Mouse (Mus musculus) gonadal fat pad, adult 2 months (tissue): ENCODE results near the gene Tex30. TPM values are rescaled to one million over a fixed set of nuclear protein-coding genes. Genes with fewer than 3 reads are reported as not detected.
"Not testable (repeated sequence)": the region's sequence is repeated elsewhere in the genome, so short reads cannot be mapped to it uniquely, and the experiment has no call there.

ENCODE experiments used
- DNase-seq: peaks from one replicate; pipeline ENCODE4 v3.0.0-alpha.2; 2012; ENCODE audit warnings: low read depth
- polyA plus RNA-seq: library from polyadenylated mRNA; depleted of rRNA; stranded (reverse); fragments of >200 nt; gene quantifications from 2 replicates; pipeline ENCODE4 v1.2.3, GENCODE M21; 2012; rRNA removed

Gene Tex30
- 4.8 and 5.8 TPM in 2 replicates for polyA plus RNA-seq

DNA sequence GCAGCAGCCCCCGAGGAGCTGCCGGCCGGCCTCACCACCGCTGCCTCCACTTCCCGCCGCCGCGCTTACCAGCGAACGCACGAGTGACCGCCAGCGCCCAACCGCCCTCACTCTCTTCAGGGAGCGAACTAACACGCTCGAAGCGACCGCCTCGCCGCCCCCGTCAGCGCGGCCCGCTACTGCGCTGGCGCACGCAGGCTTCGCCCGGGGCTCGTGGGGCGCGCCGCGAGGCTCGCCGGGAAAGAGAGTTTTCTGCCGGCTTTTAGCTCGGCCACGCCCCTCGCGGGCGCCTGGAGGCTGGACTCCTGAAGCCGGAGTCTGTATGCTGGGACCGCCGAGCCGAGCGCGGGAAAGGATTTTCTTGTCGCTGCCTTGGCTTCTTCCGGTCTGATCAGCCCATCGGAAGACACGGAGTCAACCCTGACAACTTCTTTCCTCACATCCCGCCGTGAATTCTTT is at the start of gene Tex30:
TSS of gene Tex30 (minus strand) at position 183 of the 459 bp plus-strand sequence.
- peak; percentile 58 for DNase-seq

DNA sequence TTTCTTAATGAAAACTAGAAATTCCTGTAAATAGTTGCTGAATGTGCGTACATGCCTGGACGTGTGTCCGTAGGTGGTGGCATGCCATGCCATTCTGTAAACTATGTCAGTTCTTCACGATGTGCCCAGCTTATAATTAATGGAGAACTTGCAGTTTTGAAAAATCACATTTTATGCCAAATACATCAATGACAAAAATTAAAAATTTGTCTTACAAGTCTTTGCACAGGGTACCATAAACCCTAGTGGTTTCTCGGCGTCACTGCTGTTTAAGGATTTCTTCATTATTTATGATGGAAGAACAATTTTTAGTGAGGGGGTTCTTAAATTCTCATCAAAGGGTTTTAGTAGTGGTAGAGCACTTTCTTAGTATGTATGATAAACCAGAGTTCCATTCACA is 46.5 kb upstream of the Tex30 start:
- DNase-seq = no peak

DNA sequence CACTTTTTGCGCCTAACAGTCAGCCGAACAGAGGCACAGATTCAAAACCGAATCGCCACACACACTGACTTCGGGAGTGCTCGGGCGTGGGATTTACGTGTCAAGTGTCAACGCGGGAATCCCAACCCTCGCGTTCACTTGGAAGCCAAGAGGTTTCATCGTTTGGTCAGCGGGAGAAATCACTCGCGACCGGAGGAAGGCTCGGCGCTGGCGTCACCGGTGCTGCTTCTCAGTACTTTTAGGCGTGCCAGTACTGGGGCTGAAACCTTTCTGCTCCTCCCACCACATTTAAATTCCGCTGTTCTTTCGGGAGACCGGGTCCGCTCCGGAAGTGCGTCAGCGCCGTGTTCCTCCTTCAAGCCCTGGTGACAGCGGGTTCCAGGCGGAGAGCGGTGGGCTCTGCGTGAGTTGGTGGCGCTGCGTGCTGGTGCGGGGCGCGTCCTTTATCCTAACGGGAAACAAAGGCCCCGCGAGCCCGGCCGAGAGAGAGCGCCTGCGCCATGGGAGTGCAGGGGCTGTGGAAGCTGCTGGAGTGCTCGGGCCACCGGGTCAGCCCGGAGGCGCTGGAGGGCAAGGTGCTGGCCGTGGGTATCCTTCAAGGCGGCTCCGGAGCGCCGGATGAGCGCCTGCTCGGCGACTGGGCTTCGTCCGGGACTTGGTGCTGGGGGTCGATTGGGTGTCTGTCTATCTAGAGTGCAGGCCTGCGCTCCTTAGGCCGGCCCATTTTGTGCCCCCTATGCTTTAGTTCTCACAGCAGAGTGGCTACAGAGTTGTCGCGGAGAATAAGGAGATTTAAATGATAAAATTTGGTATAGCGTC is 45.5 kb upstream of the Tex30 start, which contains the start of gene Ercc5:
TSS of gene Ercc5 (plus strand) at position 182 of the 819 bp plus-strand sequence.
- DNase-seq = no peak

DNA sequence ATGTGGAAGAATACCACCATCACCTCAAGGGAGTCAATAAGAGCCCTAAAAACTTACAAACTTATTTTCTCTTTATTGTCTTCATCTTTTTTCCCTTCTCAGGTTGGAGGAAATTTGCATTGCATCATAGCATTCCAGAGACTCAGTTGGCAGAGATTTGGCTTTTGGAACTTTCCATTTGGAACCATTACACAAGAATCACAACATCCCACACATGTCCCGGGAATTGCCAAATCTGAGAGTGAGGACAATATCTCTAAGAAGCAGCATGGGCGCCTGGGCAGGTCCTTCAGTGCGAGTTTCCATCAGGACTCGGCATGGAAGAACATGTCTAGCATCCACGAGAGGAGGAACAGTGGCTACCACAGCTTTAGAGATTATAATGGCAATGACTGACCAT is 40.5 kb upstream of the Tex30 start:
- DNase-seq = no peak

DNA sequence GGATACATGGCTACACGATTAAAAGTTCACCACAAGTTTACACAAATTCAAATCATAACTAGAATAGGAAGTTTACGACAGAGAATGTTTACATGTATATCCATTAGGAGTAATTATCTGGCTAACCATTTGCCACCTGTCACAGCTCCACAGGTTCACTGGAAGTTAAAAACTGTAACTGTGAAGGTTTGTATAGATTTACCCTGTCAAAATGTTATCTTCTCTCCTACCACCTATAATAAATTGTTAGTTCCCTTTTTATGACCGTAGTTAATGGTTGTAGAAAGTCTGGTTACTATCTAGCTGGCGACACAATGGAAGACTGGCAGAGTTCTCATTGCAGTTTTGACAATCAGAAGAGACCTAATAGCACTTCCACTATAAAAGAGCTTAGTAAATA is 38.0 kb upstream of the Tex30 start:
- no peak for DNase-seq

DNA sequence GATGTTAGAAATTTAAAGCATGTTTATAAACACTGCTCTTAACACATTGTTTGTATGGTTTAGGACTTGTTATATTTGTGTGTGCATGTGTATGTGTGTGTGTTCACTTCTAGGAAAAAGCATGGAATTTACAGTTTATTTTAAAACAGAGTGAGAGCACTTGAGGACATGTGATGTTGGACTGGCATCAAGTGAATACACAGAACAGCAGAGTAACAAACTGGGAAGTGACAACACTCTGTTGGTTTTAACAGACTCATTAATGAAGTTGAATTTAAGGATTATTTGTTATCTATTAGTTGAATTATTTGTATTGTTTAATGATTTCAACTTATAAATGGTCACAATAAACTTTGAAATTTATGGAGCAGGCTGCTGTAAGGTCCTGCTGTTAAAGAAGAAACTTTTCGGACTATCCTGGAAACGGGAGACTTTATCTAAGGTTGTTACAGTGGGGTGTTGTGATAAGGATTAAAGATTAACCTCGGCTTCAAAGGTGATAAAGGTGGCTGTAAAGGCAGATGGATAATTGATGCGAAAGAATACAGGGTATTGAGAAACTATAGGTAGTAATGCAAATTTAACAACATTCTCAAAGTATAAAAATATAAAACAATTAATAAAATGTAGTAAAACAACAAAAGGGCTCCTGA is 27.8 kb upstream of the Tex30 start:
- DNase-seq = no peak

DNA sequence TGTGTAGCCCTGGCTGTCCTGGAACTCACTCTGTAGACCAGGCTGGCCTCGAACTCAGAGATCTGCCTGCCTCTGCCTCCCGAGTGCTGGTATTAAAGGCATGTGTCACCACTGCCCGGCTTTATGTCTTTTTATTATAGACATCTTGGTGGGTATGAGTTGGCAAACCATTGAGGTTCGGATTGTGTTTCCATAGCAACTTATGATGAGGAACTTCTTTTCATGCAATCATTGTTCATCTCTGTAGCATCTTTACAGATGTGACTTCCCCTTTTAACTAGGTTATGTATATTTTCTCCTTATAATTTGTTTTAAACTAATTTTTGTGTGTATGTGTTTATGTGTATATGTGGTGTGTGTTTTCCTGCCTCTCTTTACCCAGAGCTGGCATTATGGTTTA is 23.3 kb upstream of the Tex30 start:
- DNase-seq = no peak

DNA sequence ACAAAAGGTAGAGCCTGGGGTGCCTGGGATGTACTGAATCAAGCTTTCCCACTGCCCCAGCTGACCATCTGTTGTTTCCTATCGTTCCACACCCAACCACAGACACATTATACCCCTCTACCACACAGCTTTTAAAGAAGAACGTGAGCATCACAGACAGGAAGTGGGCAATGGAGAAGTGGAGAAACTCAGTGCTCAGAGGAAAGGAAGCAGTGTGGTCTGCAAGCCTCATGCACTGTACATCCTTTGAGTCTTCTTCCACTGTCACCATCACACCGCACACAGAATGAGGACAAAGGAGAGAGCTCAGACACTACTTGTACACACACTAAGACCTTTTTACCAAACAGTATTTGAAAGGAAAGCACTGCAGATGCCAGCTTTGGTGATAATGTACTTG is 20.0 kb upstream of the Tex30 start:
- no peak for DNase-seq

DNA sequence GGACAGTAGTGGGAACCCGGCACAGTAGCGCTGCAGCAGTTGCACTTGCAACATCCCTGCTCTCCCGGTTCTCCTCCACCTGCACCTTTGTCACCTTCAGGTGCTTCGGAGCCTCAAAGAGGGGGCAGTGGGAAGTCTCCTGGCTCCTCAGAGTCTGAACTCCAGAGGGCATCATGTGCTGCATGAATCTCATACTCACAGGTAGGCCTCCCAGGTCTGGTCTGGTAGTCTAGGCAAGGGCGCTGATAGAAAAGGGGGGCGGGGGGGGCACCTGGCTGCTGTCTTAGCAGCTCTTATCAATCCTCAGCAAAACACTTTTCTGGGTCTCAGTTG is 17.8 kb upstream of the Tex30 start:
- DNase-seq = no peak

DNA sequence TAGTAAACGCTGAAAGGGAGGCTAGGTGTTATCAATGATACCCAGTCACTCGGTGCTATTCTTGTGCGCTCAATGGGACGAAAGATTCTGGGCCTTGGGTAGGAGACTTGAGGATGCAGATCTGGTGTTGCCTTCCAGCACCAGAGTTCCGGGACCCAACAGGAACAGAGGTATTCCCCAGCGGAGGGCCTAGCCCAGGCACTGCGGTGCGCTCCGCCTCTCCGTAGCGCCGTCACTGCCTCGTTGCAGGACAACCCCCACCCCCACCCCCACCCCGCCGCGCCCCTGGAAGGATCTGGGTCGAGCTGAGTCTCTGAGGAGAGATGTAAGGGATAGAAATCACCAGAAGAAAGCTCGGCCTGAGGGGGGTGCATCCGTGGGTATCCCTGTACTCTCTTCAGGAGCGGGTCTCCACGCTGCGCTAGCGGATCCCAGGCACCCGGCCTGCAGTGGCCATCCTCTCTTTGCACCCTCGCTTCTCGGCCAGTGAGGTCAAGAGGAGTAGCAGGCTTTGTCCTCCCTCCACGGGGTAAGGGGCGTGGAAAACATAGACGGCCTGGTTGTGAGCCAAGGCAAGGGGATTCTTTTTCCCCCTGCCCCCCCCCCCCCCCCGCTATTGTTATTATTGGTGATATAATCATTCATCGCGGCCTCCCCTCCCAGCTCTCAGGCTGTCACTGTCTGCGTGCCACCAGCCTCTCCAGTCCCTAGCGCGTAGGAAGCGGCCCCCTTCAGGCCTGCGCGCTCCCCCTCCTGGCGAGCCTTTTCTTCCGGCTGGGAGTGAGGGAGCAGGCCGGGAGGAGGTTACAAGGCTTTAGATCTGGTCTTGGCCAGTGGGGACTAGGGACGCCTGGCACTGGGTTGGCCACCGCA is 17.2 kb upstream of the Tex30 start:
- no peak for DNase-seq

DNA sequence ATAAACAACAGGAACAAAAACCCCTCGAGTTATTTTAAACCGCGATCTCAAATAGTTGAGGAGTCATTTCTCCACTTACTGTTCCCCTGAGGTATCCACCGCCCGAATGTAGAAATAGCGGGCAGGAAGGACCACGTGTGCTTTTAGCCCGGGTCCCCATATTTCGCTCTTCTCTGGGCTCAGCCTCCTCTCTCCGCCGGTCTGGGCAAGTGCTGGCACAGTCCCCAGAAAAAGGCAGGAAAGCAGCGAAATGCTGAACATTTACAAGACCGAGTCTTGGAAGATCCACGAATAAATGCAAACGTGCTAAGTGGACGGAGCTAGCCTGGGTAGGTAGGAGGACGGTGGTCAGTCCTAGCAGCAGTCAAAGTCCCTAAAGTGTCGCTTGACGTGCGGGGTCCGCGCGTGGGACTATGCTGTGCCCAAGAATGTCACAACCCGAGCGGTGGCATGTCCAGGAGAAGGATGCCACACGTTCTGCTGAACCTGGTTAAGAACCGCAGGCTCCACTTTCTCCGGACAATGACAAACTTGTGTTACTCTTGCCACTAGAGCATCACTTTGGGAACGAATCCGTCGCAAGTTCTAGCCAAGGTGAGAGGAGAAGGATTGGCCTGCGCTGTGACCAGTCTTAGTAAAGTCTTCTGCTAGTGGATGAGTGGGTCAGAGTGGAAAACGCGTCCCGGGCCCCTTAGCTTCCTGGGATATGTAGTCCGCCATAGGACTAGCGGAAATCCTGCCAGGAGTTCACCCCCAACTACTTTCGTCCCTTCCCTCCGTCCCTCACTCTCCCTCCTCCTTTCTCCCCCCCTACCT is 16.2 kb upstream of the Tex30 start, which contains the start of the genes Kdelc1 and Bivm:
TSS of gene Kdelc1 (minus strand) at position 570 of the 816 bp plus-strand sequence.
TSS of gene Bivm (plus strand) at position 719 of the 816 bp plus-strand sequence.
- peak; percentile 75 for DNase-seq

DNA sequence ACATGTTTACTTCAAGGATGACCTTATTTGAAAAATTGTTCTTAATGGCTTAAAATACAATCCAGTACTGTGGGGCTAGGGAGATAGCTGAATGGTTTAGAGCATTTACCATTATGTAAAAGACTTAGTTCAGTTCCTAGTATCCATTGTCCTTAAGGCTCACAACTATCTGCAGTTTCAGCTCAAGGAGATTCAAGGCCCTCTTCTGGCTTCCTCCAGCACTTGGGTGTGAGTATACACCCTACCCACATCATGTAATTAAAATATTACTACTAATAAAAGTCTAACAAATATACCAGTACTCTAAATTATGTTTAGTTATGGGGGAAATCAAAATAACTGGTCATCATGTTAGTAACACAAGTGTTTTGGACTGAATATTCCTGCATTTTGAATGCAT is 15.3 kb upstream of the Tex30 start:
- no peak for DNase-seq

DNA sequence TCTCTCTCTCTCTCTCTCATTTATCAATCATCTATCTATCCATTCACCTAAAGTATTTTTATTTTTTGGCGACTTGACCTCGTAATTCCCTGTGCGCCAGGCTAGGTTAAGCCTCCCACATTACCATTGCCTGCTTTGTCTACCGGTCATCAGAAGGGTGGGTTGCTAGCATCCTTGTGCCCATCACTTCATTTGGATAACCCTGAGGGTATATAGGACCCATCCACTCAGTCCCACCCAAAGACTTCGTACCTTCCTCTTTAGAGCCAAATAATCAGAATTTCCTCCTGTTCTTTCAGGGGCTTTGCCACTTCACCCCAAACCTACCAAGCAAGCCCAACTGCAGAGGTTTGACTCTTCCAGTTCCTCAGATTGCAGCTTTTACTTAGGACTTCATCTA is 698 bp upstream of the Tex30 start:
- no peak for DNase-seq

DNA sequence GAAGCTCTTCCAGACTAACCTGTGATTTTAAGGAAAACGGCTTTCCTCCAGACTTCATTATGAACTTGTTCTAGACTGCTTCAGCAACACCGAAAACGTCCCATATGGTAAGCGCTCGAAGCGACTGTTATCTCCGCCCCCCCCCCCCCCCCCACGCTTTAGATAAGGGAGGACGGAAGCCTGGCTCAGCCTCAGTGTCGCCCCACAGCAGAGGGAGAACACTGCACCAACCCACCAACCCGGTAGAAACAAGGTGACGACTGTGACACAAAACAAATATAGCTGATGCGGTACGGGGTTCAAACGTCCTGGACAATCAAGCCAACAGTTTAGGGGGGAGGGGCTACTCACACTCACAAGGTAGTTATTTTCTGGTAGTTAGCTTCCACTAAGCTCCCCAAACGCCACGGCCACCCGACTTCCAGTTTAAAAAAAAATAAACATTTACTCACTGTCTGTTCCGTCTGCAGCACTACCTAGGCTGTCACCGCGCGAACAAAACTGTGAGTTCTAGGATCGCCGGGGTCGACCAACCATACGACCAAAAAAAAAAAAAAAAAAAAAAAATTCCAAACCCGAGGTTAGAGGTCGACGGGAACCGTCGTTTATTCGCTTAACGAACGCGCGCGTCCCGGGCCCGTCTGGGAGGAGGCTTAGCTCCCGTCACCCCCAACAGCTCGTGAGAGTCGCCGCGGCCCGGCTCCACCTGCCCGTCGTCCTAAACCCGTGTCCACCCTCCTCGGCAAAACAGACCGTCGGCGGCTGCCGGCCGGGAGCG is 604 bp downstream of the Tex30 start:
- no peak for DNase-seq

DNA sequence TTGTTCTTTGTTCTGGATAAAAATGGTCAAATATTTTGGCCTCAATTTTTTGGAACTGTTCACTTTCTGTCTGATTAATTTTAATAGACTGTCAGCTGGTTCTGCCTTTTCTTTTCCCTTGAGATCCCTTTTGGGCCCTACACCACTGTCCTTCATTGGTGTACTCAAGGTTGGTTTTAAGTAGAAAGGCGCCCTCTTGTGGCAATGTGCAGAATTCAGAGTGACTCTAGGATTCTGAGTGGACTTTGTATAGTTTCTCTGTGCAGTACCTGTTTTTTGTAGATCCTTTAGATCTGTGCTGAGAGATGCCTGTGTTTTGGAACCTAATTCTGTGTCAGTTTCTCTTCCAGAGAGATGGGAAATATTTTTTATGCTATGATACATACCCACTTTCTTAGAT is 37.6 kb downstream of the Tex30 start:
- DNase-seq = peak; percentile 12

DNA sequence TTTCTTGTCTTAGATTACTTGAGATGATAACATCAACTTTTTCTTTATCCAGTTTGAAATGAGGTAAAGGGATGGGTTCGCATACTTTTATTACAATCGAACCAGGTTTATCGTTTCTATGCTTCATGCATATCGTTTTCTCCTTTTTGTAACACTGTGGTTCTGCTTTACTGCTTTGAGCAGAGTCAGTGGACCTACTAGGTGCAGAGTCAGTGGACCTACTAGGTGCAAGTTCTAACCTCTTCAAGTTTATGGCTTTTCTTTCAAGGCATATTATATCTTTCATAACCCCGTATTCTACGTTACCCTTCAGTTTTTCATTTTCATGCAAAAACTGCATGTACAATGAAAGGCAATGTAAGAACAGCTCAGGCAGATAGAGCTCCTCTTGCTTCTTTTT is 38.8 kb downstream of the Tex30 start:
- DNase-seq = no peak

DNA sequence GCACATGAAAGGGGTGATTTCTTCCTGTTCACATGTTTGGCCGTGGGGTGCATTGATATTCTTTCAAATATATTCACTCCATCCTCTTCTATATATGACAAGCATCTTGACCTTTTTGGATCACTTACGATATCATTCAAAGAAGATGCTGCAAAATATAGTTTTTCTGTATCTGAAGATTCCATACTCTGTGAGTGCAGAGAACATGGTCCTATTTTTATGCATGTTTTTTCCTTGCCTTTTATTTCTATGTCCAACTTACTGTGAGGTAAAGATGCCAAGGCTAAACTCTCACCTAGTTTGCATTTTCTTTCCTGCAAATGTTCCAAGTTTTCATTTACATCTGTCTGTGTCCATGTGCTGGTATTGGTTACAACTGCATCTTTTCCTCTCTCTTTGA is 40.4 kb downstream of the Tex30 start, which contains the start of gene Gm8251:
TSS of gene Gm8251 (minus strand) at position 101 of the 400 bp plus-strand sequence.
- DNase-seq = no peak

DNA sequence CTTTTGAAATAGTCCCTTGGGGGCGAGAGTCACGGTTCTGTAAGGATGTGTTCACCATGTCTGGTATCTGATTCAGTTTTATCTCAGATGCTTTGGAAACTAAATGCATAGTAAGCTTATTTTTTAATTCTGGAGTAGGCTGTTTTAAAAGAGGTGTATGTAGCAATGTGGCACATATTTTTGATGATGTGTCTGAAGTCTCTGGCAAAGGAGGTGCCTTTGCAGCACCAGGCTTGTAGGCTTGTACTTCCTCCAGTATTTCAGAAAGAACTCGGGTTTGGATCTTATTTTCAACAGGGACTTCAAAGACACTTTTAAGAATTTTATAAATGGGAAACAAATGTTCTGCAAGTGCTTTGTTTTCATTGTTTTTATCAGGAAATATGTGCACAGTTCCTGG is 44.4 kb downstream of the Tex30 start:
- DNase-seq = no peak

DNA sequence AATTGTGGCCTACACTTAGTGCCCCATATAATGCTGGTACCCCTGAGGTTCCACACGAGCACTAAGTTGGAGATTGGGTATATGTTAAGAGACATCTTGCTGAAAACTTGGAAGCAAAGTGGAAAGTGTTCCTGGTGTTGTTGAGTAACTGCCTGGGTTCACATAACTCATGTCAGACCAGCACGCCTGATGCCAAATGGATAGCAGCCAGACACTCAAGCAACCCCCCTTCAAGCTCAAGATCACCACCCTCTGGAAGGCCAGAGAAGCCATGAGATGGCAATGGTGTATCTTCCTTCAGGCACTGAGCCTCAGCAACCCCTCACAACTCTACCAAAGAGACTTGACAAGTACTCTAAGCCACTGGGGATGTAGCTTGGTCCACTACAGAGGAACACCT is 55.7 kb downstream of the Tex30 start:
- DNase-seq = no peak

DNA sequence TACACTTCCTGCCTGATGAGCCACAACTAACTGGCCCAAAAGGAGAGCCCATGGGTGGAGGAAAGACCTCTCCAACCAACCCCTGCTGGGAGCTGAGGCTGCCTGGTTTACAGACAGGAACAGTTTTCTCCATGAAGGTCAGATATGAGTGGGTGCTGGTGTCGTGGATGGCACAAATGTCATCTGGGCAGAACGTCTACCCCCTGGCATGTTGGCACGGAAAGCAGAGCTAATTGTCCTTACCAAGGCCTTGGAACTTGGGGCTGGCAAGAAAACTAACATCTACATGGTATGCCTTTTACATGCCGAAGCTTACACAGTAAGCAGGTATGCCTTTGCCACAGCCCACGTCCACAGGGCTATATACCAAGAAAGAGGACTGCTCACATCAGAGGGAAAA is 56.6 kb downstream of the Tex30 start:
- not testable (repeated sequence) for DNase-seq
